Mouse (Mus musculus): Measurements from ENCODE around the gene Llgl2. TPM values are rescaled to one million over a fixed set of nuclear protein-coding genes. Genes with fewer than 3 reads are reported as not detected.

Llgl2 gene
- total RNA-seq, 1 experiment from 2014 or later: 6.2 TPM

DNA sequence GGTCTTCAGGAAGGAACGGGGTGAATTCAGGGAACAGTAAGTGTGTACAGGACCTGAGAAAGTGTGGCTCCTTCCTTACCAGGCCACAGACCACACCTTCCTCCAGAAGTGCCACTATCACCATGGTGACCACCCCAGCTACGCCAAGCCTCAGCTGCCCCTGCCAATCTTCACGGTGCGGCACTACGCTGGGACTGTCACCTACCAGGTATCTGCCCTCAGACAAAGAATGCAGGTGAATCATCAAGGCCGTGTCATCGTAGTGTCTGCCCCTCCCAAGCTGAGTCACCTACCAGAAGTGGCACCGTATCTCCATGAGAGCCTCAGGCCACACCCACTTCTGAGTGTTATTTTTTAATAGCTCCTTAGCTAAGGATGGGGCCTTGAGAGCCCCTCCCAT, 45.5 kb downstream of the Llgl2 start:
- peak; percentile 83 for ATAC-seq (replicated peaks; ENCODE audit: low read depth, poor library complexity, severe bottlenecking)

DNA sequence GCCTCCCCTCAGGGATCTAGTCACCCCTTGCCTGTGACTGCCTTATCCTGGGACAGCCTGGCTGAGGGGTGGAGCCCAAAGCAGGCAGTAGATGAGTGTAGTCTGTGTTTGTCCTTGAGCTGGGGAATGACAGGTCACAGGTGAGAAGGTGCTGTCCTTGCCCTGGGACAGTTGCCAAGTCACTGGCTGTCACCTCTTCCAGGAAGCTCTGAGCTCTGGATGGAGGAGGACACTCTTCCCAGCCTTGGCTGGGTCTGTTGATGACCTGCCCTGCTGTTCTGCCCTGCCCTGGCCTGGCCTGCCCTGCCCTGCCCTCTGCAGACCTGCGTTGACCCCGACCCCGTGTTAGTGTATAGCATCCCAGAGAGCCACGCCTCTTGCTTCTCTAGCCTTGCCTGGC, 48.6 kb downstream of the Llgl2 start:
- no peak for ATAC-seq (replicated peaks; ENCODE audit: low read depth, poor library complexity, severe bottlenecking)

DNA sequence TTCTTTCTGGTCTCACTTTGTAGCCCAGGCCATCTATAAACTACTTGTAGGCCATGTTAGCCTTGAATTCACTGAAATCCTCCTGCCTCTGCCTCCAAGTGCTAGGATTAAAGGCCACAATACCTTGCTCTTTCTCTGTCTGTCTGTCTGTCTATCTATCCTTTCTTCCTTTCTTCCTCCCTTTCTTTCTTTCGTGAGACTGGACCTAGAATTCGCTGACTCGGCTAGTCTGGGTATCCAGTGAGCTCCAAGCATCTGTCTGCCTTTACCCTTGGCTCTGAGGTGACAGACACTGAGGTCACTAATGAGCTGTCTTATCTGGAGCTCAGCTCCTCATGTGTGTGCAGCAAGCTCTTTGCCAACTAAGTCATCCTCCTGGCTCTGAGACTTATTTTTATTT, 52.1 kb downstream of the Llgl2 start:
- no peak for ATAC-seq (replicated peaks; ENCODE audit: low read depth, poor library complexity, severe bottlenecking)

DNA sequence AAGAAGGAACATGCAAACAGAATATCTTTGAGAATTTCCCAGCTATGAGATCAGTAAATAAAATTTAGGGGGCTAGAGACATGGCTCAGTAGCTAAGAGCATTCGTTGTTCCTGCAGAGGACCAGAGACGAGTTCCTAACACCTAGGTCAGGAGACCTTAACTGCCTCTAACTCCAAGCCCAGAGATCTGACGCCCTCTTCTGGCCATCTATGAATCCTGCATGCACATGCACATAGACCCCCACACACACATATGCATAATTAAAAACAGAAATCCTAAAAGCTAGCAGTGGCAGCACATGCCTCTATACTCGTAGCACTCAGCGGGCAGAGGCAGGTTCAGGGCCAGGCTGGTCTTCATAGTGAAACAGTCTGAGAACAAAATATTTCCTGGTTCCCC, 52.6 kb downstream of the Llgl2 start:
- ATAC-seq (replicated peaks; ENCODE audit: low read depth, poor library complexity, severe bottlenecking): no peak

DNA sequence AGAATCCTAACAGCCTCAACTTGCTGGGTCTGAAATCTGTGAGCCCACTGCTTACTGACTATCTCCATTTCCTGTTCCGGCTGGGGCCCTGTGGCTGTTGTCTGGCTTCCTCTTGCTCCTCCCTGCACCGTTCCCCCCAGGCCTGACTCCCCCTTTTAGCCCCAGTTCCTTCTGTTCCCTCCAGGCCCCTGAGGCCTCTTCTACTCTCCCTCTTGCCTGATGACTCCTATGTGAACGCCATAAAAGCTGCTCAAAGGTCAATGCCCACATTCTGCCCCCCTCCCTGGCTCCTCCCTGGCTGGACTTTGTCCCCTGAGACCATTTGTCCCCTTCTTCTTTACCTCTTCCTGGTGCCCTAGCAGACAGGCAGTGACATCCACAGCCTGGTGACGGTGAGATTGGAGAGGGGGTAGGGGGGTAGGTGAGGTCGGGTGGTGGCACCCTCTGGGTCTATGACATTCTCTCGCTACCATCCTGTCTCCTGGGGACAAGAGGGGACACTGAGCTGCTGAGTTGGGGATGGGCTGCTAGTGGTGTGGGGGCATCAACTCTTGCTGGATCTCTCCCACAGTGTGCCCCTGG, 53.4 kb downstream of the Llgl2 start:
- peak; percentile 69 for ATAC-seq (replicated peaks; ENCODE audit: low read depth, poor library complexity, severe bottlenecking)

DNA sequence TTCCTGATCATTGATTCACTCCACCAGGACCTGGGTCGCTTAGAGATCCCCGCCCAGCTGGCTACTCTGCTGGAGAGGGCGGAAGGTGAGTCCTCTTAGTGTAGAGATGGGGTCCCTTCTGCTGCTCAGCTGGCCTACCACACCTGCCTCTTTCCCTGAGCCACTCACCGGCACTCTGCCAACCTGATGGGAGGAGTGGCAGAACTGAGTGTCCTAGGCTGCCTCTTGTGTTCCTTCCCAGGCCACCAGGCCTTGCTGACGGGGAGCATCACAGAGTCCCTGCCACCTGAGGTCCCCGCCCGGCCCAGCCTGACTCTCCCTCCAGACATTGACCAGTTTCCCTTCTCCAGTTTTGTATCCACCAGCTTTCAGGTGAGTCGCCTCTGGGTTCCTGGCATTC, 54.2 kb downstream of the Llgl2 start:
- no peak for ATAC-seq (replicated peaks; ENCODE audit: low read depth, poor library complexity, severe bottlenecking)

DNA sequence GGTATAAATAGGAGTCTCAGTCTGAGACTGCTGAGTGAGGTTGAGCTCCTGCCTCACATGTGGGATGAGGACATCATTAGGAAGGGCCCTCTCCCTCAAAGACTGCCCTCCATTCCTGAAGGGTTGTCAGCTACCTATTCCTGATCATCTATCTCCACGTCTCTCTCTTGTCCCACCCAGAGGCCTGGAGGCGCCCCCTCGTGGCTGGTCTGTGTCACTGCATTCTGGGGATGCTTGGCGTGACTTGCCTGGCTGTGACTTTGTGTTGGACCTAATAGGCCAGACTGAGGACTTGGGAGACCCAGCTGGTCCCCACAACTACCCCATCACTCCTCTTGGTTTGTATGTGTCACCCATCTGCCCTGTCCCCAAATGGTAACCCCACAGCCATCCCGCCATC, 57.2 kb downstream of the Llgl2 start:
- ATAC-seq (replicated peaks; ENCODE audit: low read depth, poor library complexity, severe bottlenecking): peak; percentile 52; the same call in 1 of the 2 replicates

DNA sequence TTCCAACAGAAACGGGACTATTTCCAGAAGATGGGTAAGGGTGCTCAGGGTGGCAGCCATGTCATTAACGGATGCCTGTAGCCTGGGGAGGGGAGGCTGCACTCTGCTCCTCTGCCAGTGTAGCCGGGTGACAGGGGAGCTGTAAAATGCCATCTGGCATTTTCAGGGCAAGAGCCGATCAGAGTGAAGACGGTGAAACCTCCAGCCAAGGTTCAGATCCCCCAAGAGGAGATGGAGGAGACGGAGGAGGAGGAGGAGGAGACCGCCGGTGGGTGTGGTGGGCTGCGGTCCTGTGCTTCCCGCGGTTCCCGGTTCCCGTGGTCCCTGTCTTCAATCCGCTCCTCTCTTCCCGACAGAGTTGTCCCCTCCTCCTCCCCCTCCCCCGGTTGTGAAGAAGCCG, 59.4 kb downstream of the Llgl2 start:
- ATAC-seq (replicated peaks; ENCODE audit: low read depth, poor library complexity, severe bottlenecking): no peak

DNA sequence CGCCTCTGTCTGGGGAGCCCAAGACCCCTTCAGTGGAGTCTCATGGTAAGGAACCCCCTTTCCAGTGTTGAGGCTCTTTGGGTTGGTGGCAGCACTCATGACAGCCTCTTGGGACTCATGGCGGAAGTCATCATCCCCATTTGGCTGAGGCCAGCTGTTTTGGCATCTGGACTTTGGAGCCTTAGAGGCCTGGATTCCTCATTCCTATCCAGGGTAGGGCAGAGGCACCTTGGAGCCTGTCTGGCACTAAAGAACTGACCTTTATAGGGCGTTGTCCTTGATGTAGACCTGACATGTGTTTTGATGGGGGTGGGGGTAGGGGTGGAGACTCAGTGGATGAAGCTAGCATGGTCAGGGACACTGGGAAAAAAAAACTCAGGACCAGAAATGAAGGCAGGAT, 60.5 kb downstream of the Llgl2 start:
- no peak for ATAC-seq (replicated peaks; ENCODE audit: low read depth, poor library complexity, severe bottlenecking)

DNA sequence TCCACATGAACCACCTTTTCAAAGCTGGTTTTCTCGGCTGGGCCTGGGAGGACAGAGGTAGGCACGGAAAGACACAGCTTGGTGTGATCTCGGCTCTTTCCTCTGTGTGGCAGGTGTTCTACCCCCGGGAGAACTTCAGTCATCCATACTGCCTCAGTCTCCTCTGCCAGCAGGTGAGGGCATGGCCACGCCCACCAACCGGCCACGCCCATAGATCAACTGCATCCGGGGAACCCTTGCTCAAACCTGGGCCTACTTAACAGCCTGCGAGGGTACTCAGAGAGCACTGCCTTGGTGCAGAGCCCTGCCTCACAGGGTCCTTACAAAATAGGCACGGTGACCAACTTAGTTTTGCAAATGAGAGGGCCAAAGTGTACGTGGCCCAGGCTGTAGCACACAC, 61.4 kb downstream of the Llgl2 start:
- ATAC-seq (replicated peaks; ENCODE audit: low read depth, poor library complexity, severe bottlenecking): no peak

DNA sequence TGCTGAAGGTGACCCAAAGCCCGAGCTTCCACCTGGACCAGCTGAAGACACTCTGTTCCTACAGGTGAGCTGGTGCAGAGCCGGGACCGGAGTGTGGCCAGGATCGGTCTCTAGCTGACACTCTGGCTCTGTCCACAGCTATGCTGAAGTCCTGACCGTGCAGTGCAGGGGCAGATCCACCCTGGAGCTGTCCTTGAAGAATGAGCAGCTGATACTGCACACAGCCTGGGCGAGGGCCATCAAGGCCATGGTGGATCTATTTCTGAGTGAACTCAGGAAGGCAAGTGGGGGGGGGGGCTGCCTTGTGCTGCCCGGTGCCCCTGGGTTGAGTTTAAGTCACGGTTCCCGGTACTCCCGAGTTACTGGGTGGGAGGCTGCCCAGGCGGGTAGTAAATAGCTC, 62.6 kb downstream of the Llgl2 start:
- no peak for ATAC-seq (replicated peaks; ENCODE audit: low read depth, poor library complexity, severe bottlenecking)

DNA sequence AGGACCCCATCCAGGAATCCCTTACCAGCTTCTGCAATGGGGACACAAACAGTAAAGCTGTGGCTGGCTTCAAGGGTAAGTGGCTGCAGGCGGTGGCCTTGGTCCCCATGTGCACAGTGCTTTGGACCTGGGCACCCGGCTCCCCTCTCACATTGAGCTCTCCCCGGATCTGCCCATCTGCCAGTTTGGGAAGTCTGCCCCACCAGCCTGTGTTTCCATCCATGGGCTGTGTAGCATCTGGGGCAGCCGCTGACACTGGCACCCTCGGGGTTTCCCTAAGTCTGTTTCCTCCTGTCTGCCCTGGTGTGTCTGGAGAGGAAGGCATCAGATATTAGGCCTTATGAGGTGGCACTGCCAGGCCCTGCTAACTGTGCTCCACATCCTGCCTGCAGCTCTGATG, 64.2 kb downstream of the Llgl2 start:
- no peak for ATAC-seq (replicated peaks; ENCODE audit: low read depth, poor library complexity, severe bottlenecking)

DNA sequence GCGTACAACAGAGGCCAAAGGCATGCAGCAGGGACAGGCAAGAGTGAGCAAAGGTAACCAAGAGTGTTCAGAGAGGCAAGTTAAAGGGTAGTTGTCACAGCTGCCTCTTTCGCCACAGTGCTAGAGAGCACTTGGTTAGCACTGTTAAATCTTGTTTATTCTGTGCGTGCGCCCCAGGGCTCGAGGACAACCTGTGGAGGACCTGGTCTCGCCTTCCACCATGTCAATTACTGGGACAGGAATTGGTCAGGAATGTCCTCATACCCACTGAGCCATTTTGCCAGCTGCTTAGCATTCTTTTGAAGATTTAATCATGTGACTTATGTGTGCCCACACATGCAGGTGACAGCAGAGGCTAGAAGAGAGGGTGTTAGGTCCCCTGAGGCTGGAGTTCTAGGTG, 65.3 kb downstream of the Llgl2 start:
- no peak for ATAC-seq (replicated peaks; ENCODE audit: low read depth, poor library complexity, severe bottlenecking)

DNA sequence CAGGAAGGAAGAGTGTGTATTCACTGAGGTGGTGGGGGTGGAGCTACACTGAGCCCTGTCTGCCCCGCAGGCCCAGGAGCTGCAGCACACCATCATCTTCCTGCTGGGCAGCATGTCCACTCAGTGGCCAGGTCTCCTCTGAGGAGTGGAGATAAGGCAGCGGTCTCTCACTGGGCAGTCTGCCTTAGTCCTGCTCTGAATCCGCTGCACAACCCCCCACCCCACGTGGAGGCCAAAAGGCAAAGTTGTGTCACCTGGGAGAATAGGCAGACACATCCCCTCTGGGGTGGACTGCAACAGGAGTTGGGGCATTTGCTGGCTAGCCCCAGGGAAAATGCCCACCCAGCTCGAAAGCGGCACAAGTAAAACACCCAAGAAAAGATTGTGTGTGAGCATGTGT, 68.4 kb downstream of the Llgl2 start:
- ATAC-seq (replicated peaks; ENCODE audit: low read depth, poor library complexity, severe bottlenecking): no peak

DNA sequence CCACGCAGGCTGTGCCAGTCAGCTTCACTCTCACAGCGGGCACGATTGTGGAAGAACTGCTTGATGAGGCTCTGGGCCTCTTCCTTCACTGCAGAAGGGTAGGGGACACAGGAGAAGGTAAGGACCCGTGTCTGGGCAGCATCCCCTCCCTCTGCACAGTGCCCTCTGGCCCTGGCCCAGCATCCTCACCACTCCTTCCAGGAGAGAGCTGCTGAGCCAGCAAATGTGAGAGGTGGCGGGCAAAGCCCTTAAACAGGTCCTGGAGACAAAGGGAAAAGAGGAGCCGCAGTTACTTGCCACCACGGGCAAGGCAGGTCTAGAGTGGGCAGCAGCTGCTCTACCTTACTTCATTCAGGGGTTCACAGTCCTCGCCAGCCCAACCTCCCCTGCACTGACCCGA, 69.2 kb downstream of the Llgl2 start:
- no peak for ATAC-seq (replicated peaks; ENCODE audit: low read depth, poor library complexity, severe bottlenecking)

DNA sequence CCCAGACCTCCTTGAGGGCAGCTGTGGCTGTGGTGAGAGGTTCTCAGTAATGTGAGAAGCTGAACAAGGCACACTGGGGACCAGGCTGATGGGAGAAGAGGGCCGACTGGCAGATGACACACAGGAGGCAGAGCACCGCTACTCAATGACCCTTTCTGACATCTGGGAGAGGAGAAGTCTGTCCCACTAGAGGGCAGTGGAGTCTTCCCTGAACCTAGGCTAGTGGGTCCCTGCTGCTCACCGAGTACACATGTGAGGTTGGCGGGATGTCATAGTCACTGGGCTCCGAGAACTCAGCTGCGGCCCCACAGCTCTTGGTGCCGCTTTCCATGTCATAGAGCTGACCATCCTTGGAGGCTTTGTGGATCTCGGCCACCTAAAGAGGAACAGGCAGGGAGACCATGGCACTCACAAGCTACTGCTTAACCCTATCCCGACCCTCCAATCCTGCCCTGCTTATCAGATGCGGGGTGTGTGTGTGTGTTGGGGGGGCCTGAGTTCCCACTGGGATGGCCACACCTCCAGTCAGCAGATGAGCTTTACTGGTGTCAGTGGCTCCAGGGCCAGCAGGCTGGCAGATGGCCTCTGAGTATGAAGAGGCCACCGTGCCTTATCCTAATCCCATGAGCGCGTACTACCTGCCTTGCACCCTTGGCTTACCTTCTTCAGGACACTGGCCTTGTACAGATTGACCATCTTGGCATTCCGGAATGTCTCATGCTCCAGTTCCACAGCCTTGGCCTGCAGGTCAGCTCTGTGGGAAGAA, 71.1 kb downstream of the Llgl2 start:
- peak; percentile 50 for ATAC-seq (replicated peaks; ENCODE audit: low read depth, poor library complexity, severe bottlenecking)

DNA sequence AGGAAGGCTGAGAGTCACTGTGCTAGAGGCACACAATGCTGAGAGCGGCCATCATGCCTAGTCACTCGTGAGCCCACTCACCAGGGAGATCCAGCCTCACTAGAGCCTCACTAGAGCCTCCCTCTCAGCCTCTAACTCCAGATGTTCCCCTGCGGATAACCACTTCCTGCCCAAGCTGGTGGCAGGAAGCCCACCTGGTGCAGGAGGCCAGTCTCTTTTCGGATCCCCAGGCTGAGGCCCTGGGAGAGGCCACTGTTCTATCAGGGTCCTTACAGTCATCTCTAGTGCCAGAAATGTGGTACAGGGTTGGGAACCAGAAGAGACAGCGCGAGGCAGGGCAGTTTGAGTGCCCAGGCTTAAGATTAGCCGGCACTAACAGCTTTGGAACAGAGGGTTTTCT, 74.6 kb downstream of the Llgl2 start:
- peak; percentile 5 for ATAC-seq (replicated peaks; ENCODE audit: low read depth, poor library complexity, severe bottlenecking)

DNA sequence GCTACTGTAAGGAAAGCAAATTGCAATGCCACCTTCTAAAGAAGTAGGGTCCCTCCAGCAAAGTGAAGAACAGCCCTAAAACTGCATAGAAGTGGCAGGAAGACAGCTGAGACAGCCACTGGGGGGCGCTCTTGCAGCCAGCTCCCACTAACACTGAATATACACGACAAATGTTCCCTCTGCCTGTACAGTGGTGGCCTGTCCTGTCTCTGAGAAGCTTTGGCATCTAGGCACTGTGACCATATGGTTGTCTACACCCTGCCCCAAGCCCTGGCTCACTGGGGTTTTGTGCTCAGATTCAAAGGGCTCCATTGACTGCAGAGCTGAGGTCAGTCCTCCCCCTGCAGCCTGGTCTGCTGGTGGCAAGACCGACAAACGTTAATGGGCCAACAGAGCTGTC, 75.0 kb downstream of the Llgl2 start:
- 0 out of 2 replicates have a peak, but pooled peaks have one; percentile 10 for ATAC-seq (replicated peaks; ENCODE audit: low read depth, poor library complexity, severe bottlenecking)

DNA sequence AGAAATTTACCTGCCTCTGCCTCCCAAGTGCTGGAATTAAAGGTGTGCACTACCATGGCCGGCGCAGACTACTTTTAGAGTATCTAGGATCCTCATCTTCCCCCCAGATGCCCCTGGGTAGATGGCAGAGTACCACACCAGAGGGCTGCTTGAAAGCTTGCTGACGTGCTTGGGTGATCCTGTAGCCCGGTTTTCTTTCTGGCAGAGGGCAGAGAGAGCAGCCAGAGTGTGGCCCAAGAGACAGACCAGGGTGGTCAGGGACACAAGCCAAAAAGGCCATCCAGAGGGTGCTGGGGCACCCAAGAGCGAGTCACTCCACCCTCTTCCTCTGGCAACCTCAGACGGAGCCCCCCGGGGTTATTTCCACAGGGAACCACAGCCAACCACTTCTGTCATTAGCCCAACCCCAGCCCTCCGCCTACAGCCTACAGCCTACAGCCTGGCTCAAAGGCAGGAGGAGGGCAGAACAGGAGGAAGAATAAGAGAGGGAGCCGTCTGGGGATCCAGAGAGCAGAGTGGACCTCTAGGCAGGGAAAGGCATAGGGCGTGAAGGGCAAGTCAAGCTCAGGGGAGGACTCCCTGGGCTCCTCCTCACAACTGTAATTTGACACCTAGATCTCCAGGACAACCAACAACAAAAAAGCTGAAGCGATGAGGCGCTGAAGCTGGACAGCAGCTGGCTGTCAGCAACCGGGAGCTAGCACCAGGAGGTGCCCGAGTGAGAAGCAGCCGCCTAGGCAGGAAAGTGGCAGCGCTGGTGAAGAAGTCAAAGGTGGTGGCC, 75.8 kb downstream of the Llgl2 start, which contains the start of gene Smim5:
TSS of gene Smim5 (plus strand) at position 481 of the 781 bp plus-strand sequence.
- ATAC-seq (replicated peaks; ENCODE audit: low read depth, poor library complexity, severe bottlenecking): peak; percentile 35

DNA sequence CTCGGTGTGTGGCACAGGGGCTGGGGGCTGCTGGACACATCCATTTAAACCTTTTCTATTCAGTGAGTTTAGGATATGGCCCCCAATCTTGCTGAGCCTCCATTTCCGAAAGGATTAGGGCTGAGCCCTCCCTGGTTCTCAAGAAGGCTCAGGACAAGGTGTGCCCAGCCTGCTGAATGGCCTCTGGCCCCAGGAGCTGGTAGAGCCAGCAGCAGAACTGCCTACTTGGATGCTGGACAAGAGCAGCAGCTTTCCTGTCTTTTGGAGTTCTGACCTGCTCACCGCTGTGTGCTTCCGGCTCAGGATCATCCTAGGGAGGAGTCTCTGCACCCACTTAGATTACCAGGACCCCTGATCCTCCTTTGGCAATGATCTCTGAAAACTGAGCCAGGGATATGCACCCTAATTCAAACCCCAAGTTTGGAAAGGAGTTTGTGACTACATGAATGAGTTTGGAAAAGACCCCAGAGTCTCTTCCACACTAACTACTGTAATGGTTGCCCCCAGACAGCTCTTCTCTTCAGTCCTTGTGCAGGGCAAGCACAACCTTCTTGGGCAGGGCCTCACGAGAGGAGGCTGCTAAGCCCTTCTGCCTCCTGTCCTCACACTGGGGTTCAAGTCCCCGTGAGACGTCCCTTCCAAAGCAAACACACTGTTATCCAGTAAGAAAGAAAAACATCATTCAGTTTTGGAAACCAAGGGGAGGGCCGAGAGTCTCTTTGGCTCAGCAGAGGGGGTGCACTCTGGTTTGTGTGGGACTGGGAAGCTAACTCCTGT, 76.9 kb downstream of the Llgl2 start:
- ATAC-seq (replicated peaks; ENCODE audit: low read depth, poor library complexity, severe bottlenecking): no peak

Data from common myeloid progenitor, adult 5-6 weeks (primary cell).